In the genomic region with DNA sequence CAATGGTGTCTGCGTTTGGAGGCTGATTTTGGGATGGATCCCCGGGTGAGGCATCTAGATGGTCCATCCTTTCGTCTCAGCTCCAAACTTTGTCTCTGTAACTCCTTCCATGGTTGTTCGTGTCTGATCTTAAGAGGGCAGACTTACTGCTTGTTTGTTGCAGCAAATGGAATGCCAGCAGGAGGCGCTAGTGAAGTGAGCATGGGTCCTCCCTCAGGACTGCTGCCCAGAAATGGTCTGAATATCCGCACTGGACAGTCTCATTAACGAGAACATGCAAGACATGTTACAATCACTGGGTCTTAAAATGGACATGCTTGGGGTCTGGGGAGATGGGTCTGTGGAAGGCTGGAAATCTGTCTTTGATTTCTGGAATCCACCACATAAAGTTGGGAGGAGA, we compare ENCODE assay signal across 8 mouse cellular contexts. TPM values are rescaled to one million over a fixed set of nuclear protein-coding genes. Genes with fewer than 3 reads are reported as not detected.
A peak's percentile ranks its signal among the peaks of the same experiment; 100 is the strongest.
DNase-seq lines count a peak whose midpoint lies in the region; ATAC-seq and TF ChIP-seq lines count a peak whose summit lies in the region.

No protein-coding gene starts in this region.

- DNase-seq in 3T3-L1 (ENCODE audit: low read depth, low spot score), result peak; percentile 73
- DNase-seq in cerebellum, adult 2 months, result peak; percentile 77 to 87
- peak; percentile 89 for DNase-seq in gastrocnemius, postnatal 14 days
- peak; percentile 95 for DNase-seq in kidney, postnatal 10 days
- DNase-seq in lung, adult 18-20 months, result peak; percentile 88 to 92
- DNase-seq in skeletal muscle tissue, adult 2 months (ENCODE audit: low read depth, low spot score), result peak; percentile 89

- no peak overlapping the region for H3K4me3 ChIP-seq in ES-Bruce4 (ENCODE audit: low read depth, low read length)
- no peak overlapping the region for H3K4me3 ChIP-seq in cerebellum, adult 2 months (replicated peaks; ENCODE audit: insufficient read depth, low read depth, low read length)

- no peak for TF ChIP-seq POLR2A in ES-Bruce4 (IDR thresholded peaks at IDR 0.05; ENCODE audit: insufficient read depth, low read length)
- TF ChIP-seq POLR2A in cerebellum, adult 2 months (IDR thresholded peaks at IDR 0.05; ENCODE audit: borderline replicate concordance, insufficient read depth, low read length), result no peak

- no peak overlapping the region for H3K9ac ChIP-seq in ES-Bruce4 (ENCODE audit: low read depth, poor library complexity, severe bottlenecking)

- no peak for ATAC-seq in megakaryocyte, adult 5-6 weeks (ENCODE audit: poor library complexity, severe bottlenecking)

- H3K36me3 ChIP-seq in ES-Bruce4 (ENCODE audit: control insufficient read depth, insufficient read depth, low read length, poor library complexity, severe bottlenecking), result no peaks in the 10 kb centered on the region

- H3K4me1 ChIP-seq in ES-Bruce4 (ENCODE audit: control insufficient read depth, insufficient read depth, low read length), result no peaks in the 10 kb centered on the region
- no peaks in the 10 kb centered on the region for H3K4me1 ChIP-seq in cerebellum, adult 2 months (ENCODE audit: control insufficient read depth, insufficient read depth, low read length)

- no peak overlapping the region for H3K27ac ChIP-seq in ES-Bruce4 (ENCODE audit: insufficient read depth, low read length)
- no peak overlapping the region for H3K27ac ChIP-seq in cerebellum, adult 2 months (ENCODE audit: insufficient read depth, low read length)

- no peaks in the 10 kb centered on the region for H3K9me3 ChIP-seq in ES-Bruce4 (replicated peaks; ENCODE audit: control insufficient read depth, insufficient read depth, low read length, poor library complexity, severe bottlenecking)

- WGBS in cerebellum, adult 2 months, result 25% methylated on average over 7 of the region's 7 CpGs

- no peak for TF ChIP-seq EP300 in ES-Bruce4 (IDR thresholded peaks at IDR 0.05; ENCODE audit: insufficient read depth, low read depth, low read length)

- intact Hi-C loops in gastrocnemius, postnatal 14 days (cut with DNase I; ENCODE audit: low total_unique reads), result no loop called here

- H3K27me3 ChIP-seq in ES-Bruce4 (ENCODE audit: control insufficient read depth, insufficient read depth, low read length, poor library complexity, severe bottlenecking), result no peaks in the 10 kb centered on the region
- no peaks in the 10 kb centered on the region for H3K27me3 ChIP-seq in cerebellum, adult 2 months (ENCODE audit: control insufficient read depth, insufficient read depth, low read length)

- TF ChIP-seq CTCF in ES-Bruce4 (IDR thresholded peaks at IDR 0.05; ENCODE audit: low read depth, low read length), result peak; percentile 91
- TF ChIP-seq CTCF in cerebellum, adult 2 months (IDR thresholded peaks at IDR 0.05; ENCODE audit: borderline replicate concordance, insufficient read depth, low read depth, low read length), result peak; percentile 90

RNA-seq across cellular contexts. Expression of a gene that starts 12.2 kb away (rescaled TPM):
- 4.8 and 7.4 TPM in 2 replicates for polyA plus RNA-seq in ES-Bruce4 (2011; ENCODE audit: insufficient read depth, insufficient read length, low read depth, missing spikeins)
- polyA plus RNA-seq in cerebellum, adult 2 months (2012; rRNA removed), result 26.1 and 28.4 TPM in 2 replicates
- 10 to 100 TPM; 15.2 to 39.8 TPM for total RNA-seq in gastrocnemius, postnatal 14 days (2021)
- not detected in 2 replicates for total RNA-seq in megakaryocyte, adult 5-6 weeks (2015)
- not detected in 2 replicates for total RNA-seq in megakaryocyte, adult 5-6 weeks (2017)

RNA-seq across cellular contexts. Expression of a gene that starts 21.6 kb away (rescaled TPM):
- 2.1 TPM in 1 of 2 replicates, not detected in the other for polyA plus RNA-seq in ES-Bruce4 (2011; ENCODE audit: insufficient read depth, insufficient read length, low read depth, missing spikeins)
- polyA plus RNA-seq in cerebellum, adult 2 months (2012; rRNA removed), result 5.3 and 5.5 TPM in 2 replicates
- under 1 TPM; 0.29 to 0.84 TPM for total RNA-seq in gastrocnemius, postnatal 14 days (2021)
- not detected in 2 replicates for total RNA-seq in megakaryocyte, adult 5-6 weeks (2015)
- not detected in 2 replicates for total RNA-seq in megakaryocyte, adult 5-6 weeks (2017)

RNA-seq across cellular contexts. Expression of a gene that starts 36.0 kb away (rescaled TPM):
- 5.0 and 5.8 TPM in 2 replicates for polyA plus RNA-seq in ES-Bruce4 (2011; ENCODE audit: insufficient read depth, insufficient read length, low read depth, missing spikeins)
- 50.1 and 56.3 TPM in 2 replicates for polyA plus RNA-seq in cerebellum, adult 2 months (2012; rRNA removed)
- 1 to 10 TPM; 3.0 to 6.8 TPM for total RNA-seq in gastrocnemius, postnatal 14 days (2021)
- 0.31 and 0.68 TPM in 2 replicates for total RNA-seq in megakaryocyte, adult 5-6 weeks (2015)
- 0.45 and 0.55 TPM in 2 replicates for total RNA-seq in megakaryocyte, adult 5-6 weeks (2017)

Comparison
In these comparisons a context has a peak if more than half of its experiments do, and no peak if none do; other contexts are left out.
1. RNA of a gene that starts 12.2 kb away (total RNA-seq): 15.2 to 39.8 TPM in gastrocnemius, postnatal 14 days; not detected in megakaryocyte, adult 5-6 weeks; every median in the first group is over 10 times any median in the second.
2. Peak in every context shown above with its lines, with median percentiles within 50 percentile points of each other: DNase-seq.